Mouse (Mus musculus): ENCODE measurements around the gene Gna12.

The Gna12 gene

DNA sequence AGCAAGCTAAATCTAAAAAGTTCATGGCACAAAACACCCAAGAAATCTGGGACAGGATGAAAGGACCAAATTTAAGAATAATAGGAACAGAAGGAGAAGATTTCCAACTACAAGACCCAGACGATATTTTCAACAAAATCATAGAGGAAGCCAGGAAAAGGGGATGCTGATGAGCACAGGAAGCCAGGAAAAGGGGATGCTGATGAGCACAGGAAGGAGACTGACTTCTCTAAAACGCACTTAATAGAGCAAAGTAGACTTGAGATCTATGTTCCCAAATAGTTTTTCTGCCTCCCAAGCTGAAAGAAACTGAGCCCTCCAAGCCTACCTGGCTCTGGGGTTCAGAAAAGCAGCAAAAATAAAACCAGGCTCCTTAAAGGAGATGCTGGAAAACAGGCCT, 2.8 kb downstream of the Gna12 start:
- no peak for DNase-seq (ENCODE audit: low read depth, low spot score)

DNA sequence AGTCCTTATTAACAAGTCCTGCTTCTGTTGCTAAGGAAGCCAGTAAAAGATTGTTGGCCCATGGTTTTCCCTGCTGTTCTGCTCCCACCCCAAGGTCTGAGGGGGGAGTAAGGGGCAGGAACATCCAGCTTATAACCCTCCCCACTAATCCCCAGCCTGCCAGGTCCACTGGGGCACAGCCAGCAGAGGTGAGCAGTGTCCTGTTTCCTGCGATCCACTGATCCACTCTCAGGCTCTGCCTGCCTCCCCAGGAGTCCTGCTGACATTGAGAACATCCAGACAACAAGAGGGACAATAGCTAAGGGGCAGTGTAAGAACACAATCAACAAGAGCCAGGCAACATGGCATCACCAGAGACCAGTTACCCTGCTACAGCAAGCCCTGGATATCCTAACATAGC, 3.4 kb downstream of the Gna12 start:
- DNase-seq (ENCODE audit: low read depth, low spot score) = no peak

DNA sequence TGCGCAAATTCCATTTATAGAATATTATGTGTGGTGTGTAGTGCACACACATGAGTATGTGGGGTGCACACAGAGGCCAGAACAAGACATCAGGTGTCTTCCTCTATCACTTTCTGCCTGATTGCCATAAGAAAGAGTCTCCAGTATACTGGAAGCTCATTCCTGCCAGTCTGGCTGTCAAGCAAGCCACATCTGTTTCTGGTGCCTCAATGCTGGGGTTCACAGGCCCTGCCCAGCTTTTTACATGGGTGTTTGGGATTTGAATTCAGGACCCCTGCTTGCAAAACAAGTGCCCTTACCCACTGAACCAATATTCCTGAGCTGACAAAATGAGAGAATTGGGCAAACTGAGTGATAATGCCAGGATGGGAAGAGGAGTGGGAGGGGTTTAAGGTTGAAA, 4.1 kb downstream of the Gna12 start:
- no peak for DNase-seq (ENCODE audit: low read depth, low spot score)

DNA sequence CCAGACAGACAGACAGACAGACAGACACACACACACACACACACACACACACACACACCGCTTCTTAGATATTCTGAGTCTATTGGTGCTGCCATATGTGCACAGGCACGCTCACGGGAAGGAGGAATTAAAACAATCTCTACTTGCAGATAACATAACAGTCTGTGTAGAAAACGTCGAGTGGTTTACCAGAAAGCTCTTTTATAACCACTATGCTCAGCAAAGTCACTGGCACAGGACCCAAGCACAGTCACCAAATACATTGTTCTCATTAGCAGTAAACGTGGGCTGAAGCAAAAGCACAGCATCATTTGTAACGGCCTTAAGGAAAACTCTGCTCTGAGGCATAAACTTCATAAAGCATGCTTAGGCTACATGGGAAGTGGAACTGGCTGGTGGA, 6.1 kb downstream of the Gna12 start:
- peak; percentile 70 for DNase-seq (ENCODE audit: low read depth, low spot score)

DNA sequence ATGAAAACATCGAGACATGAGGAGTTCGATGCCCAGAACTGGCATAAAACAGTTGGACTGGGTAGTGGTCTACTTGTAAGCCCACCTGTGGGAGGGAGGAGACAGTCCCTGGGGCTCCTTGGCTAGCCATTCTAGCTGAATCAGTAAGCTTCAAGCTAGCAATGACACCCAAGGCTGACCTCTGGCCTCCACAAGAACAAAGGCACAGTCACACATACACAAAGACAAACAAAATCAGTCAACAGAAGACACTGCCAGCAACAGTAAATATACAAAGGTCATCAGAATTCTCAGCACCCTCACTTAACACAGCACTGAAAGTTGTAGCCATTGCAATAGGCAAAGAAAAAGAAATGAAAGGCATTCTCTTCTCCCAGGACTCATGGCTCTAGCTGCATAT, 6.8 kb downstream of the Gna12 start:
- DNase-seq (ENCODE audit: low read depth, low spot score) = no peak

DNA sequence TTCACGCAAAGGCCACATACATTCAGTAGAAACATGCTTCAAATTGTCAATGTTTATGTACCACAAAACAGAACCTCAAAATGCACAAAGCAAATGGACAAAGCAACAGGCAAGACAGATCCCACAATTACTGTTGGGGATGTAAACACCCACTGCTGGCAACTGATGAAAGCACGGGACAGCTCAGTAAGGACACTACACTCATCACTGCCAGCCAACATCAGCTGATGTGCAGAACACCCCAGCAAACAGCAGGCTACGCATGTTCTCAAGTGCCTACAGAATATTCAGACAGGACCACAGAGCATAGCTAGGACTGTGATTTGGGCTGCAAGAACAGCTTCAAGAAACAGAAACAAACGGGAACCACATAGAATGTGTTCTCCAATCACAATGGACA, 8.3 kb downstream of the Gna12 start:
- peak; percentile 72 for DNase-seq (ENCODE audit: low read depth, low spot score)

DNA sequence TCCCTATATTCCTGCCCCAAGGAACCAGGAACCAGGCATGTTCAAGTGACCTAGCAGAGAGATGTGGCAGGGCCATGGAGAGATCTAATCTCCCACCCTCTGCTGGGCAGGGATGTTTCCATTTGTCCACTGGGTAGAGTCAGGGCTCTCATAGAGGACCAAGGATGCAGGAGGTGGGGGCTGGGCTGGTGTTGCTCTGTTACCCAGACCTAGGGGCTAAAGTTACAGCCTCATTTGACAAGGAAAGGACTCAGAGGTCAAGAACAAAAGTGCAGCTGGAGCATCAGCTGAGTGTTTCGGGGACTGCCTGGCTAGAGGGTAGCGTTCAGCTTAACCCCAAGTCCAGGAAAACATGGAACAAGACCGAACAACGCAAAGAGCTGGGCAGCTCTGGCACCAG, 9.7 kb downstream of the Gna12 start:
- no peak for DNase-seq (ENCODE audit: low read depth, low spot score)

DNA sequence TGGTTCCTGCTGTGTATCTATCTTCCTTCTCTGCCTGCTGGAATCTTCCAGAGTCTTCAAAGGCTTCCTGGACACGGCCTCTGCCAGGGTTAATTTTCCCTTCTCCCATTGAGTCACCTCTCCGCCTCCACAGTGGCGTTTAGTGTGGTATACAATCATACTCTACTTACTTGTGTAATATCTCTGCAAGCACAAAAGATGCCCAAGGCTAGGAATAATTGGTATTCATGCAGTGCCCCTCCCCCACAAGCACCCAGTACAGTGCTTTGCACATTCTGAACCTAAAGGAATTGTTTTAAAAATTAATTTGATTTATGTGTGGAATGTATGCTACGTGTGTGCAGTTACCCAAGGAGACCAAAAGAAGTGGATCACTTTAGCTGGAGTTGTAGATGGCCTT, 10.6 kb downstream of the Gna12 start:
- no peak for DNase-seq (ENCODE audit: low read depth, low spot score)

DNA sequence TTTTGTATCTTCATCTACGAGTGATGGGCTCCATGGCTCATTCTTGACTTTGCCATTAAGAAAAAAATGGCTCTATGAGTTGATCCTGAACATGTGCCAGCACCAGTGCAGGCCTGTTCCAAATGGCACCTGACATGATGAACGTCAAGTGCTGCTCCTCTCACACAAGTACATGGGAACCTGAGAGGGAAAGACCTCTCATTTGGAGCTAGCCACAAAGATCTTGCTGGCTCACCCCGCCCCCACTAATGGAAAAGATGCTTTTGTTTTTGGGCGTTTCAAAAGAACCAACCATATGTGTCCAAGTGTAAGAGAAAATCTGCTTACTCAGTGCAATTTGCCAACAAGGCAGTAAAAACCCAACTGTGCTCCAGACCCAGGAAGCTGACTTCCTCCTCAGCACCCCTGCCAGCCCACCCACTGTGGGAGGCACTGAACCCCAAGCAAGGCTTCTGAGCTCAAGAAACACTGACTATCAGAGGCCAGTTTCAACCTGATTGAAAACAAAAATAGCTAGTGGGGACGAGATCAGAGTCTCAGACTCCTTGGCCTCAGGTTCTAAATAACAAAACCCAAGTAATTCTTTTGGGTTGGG, 11.7 kb downstream of the Gna12 start:
- no peak for DNase-seq (ENCODE audit: low read depth, low spot score)

DNA sequence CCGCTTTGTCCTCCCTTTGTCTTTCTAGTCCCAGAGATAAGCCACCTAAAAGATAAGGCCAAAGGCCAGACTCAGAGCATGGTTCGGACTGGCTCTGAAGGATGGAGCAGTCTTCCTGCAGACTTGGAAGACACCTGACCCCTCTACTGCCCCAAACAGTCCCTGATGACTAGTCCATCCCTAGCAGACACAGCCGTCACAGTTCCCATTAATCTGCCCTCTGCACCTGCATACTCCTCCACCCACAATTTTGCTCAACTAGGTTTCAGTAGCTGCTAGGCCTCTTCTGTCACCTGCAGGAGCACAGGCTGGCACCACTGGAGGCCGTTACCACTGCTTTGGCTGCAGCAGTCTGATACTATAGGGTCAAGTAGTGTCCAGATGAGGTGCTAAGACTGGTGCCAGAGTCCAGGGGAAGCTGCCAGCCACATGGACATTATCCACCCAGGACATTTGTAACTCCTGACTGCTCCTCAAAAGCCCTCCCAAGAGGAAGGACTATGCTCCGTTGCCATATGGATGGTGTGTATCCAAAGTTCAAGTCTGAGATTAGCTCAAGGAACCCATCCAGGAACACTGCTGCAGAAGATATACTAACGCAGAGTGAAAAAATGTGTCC, 13.2 kb downstream of the Gna12 start:
- DNase-seq (ENCODE audit: low read depth, low spot score) = no peak

DNA sequence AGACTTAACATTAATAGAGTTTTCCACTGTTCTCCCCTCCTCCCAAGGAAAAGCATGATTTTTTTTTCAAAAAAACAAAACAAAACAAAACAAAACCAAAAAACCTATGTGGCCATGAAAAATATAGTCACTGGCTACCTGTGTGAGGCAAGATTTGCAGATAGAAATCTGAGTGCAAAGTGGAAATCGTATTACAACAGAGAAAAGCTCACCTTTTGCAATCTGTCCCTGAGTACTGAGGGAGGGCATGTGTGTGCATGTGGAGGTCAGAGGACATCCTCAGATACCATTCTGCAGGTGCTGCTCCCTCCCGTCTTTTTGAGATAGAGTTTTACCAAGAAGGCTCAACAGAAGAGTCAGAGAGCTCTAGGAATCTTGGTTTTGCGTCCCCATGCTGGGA, 14.2 kb downstream of the Gna12 start:
- no peak for DNase-seq (ENCODE audit: low read depth, low spot score)

DNA sequence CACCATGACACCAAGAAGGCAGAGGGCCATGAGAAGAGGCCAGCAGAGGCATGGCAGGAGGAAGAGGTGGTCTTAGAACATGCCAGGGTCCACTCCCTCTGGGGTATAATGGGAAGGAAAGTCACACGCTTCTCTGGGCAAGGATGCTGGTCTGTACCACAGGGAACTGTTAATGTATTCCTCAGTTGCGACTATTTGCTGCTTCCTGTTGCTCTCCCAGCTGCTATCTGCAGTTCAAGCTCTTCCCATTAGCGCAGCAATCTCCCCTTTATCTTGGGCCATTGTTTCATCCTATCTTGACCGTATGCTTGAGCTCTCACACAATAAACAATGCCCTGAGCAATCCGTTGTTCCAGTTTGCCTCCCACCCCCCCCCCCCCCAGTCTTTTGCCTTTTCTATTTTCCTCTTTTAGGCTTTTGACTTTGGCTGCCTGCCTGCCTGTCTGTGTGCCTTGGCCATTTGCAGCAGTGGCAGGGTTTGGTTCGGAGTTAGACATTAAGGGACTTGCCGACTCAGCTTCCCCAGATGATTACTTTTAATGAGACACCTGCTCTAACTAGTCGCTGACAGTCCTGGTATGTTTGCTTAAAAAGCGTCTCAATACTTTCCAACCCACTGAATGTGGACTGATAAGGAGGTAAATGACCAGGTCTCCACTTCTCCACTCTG, 15.0 kb downstream of the Gna12 start:
- DNase-seq (ENCODE audit: low read depth, low spot score) = peak; percentile 83

DNA sequence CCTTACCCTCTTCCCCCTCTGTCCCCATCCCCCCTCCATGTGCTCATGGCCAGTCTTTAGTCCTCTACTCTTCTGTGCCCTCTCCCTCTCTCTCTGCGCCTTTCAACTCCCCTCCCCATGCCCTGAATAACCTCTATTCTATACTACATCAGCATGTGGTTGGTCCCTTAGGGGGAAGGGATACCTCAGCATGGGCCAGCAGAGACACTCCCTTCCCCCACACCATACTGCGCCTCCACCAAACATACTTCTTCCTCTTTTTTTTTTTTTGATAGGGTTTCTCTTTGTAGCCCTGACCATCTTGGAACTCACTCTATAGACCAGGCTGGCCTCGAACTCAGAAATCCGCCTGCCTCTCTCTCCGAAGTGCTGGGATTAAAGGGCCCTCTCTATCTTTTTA, 15.8 kb downstream of the Gna12 start:
- DNase-seq (ENCODE audit: low read depth, low spot score) = no peak

DNA sequence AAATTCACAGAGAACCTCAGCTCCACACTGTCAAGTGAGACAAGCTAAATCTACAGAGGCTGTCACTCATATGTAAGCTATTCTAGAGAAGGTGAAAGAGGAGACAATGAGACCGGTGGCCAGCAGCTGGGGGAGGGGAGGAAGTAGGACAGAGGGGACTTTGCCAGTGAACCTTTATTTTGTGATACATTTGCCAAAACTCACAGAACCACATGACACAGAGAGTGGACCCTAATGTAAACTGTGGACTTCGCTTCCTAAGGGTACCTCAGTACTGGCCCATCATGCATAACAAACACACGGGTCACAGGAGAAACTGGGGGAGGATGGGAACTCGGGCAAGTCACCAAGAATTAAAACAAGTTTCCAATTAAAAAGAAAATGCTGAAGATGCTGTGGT, 17.5 kb downstream of the Gna12 start:
- no peak for DNase-seq (ENCODE audit: low read depth, low spot score)

DNA sequence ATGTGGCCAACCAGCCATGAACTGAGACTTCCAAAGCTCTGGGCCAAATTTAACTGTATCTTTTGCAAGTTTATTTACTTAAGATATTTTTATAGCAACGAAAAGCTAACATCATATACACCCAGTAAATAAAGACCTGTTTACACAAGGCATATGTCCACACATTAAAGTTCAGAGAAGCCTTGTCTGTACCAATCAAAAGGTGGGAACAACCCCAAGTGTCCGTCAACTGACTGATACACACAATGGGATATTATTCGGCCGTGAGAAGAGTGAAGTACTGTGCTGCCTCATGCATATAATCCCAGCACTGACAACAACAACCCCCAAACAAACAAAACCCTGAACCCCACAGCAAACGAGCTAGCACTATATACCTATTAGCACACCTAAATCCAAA, 18.2 kb downstream of the Gna12 start:
- peak; percentile 61 for DNase-seq (ENCODE audit: low read depth, low spot score)

DNA sequence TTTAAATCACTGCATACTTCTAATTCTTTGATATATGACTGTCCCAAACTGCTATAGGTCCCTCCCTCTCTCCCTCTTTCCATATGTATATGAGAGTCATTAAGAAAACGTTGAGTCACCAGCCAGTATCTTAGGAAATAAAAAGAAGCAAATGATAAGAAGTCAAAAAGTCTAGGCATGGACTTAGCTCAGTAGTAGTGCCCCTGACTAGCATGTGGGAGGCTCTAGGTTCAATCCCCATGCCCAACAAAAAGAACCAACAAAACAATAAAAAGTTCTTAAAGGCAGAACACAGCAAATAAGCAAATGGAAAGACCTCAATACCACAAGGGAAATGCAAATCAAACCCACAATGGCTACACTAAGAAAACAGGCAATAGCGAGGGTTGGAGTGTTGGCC, 18.8 kb downstream of the Gna12 start:
- DNase-seq (ENCODE audit: low read depth, low spot score) = no peak

DNA sequence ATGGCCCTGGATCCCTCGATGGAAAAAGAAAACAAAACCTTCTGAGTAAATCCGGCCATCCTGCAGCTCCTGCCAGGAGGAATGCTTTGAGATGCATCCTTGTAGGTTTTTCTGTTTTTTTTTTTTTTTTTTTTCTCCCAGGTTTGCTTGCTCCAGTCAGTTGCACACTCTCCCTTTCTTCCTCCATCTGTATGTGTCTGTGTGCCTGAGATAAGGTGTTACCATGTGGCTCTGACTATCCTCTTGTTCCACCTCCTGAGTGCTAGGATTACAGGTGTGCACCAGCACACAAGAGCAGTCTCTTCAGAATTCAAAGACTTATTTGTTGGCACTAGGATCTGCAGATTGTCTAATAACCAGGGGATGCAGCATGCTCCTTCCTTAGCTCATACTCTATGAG, 23.3 kb downstream of the Gna12 start:
- no peak for DNase-seq (ENCODE audit: low read depth, low spot score)

DNA sequence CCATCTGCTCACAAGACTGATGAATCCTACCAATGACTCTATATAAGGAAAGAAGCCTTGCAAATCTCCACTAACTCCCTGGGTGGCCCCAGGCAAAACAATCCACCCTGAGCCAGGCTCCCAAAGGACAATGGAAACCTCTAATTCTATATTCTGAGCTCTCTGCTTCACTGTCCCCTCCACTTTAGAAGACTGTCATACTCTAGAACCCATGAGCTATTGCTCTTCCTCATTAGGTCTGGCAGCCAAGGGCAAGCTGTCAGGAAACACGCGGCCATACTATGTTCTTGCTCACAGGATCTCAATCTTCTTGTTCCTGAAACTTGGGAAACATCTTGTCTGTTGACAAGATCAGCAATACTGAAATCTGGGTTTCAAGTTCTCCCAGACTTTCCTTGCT, 24.0 kb downstream of the Gna12 start:
- DNase-seq (ENCODE audit: low read depth, low spot score) = no peak

DNA sequence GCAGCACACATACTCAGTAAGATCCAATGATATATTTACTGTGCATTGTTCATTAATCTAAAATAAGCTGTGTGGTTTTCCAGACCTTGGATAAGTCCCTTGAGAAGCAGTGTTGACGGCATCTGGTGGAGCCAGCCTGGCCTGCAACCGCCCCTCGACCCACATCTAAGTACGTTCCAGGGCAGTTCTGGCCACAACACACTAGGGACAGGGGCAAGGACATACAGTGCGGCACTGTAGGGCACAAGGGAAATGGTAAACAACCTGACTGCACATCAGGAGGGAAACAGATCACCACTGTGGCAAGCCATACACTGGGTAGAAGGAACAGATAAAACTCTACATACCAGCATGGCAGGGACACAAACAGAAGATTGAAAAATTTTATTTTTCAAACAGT, 28.4 kb downstream of the Gna12 start:
- DNase-seq (ENCODE audit: low read depth, low spot score) = no peak

DNA sequence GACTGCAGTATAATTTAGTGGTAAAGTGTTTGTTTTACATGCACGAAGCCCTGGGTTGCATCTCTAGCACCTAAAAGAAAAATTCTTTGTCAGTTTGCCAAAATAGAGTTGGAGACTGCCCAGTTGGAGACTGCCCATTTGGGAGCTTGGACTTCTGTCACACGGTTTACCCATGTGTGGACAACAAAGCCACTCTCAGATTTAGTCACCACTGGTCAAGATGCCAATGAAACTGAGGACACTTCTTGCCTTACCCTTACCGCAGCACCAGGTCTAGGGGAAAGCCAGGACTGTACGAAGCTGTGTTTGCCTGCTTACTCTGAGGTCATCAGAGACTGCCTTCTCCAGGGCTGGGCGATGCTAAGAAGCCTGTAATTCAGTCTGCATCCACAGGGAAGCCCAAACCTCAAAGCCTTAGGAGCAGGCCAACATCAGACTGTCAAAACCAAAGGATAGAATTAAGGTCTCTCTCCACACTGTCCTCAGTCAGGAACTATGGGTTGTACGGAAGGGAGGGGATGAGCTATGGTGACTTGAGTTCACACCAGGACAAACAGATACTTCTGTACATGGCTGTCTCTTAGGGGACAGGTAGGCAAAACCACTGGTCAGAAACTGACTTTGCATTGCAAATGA, 29.8 kb downstream of the Gna12 start:
- DNase-seq (ENCODE audit: low read depth, low spot score) = peak; percentile 82

DNA sequence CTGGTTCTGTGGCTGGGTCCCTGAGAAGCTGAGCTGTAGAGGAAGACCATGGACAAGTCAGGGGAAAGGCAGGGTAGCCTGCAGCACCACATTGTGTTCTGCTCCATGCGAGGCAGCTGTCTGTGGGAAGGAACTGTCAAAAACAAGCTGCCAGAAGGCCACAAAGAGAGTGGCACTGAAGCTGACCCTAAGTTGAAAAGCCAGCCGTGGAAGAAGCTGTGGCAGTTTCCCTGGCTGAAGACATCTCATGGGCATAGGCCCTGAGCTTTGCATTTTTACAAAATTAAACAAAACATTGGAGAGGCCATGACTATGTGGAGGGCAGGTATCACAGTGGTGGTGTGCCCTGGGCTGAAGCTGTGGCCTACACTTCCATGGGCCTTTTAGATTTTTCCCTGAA, 31.0 kb downstream of the Gna12 start:
- DNase-seq (ENCODE audit: low read depth, low spot score) = no peak

DNA sequence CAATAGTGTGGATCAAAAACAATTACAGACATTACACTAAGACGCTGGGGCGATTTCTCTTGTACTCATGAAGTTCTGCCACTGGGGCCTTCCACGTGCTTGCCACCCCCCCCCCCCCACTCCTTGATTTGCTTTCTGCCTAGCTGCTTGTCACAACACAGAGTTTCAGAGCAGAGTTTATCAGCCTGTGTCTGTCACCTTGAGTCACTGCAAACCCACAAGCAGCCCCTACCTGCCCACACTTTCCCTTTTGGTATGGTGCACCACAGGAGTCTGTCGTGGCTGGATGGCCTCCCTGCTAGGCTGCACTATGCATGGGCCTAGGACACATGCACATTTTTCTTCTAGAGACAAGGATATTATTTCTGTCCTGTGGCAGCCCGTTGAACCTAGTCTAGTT, 31.5 kb downstream of the Gna12 start:
- no peak for DNase-seq (ENCODE audit: low read depth, low spot score)

DNA sequence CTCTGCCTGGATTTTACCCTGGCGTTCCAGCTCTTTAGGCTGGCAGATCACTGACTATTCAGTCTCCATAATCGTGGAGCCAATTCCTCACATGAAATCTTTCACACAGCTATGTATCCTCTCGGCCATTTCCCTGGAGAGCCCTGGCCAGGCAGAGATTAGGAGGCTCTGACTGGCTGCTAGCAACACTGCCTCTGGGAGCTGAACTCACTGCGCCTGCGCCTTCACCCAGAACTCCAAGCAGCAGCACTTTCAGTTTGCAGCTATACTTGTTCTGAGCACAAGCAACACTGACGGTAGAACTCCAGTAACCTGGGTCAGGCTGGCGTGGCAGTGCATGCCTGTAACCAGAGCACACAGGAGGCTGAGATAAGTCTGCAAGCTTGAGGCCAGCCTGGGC, 32.1 kb downstream of the Gna12 start:
- DNase-seq (ENCODE audit: low read depth, low spot score) = peak; percentile 64
